Mouse (Mus musculus): ENCODE results near the gene Nebl.

Nebl gene

GRCm38 (mm10) chr2:17730957-17731830 is at the start of gene Nebl:
Gene Nebl (minus strand): TSS chr2:17731464.
- in situ Hi-C loops (cut with MboI; ENCODE audit: low pct_unique_long_range_greater_than_20kb in 1 of 2, low sequenced_read_pairs in 2 of 2, unreplicated experiment in 1 of 2) = no loop called here

GRCm38 (mm10) chr2:17770246-17770825 is 39.1 kb upstream of the Nebl start:
- in situ Hi-C loops (cut with MboI; ENCODE audit: low pct_unique_long_range_greater_than_20kb in 1 of 2, low sequenced_read_pairs in 2 of 2, unreplicated experiment in 1 of 2) = no loop called here

- in situ Hi-C loops (cut with MboI; ENCODE audit: low pct_unique_long_range_greater_than_20kb in 1 of 2, low sequenced_read_pairs in 2 of 2, unreplicated experiment in 1 of 2) = no loop called here
Observed at GRCm38 (mm10) chr2:17769242-17769755, 38.0 kb upstream of the Nebl start.

GRCm38 (mm10) chr2:17756271-17756670 is 25.0 kb upstream of the Nebl start:
- in situ Hi-C loops (cut with MboI; ENCODE audit: low pct_unique_long_range_greater_than_20kb in 1 of 2, low sequenced_read_pairs in 2 of 2, unreplicated experiment in 1 of 2) = no loop called here

GRCm38 (mm10) chr2:17742051-17742763 is 10.9 kb upstream of the Nebl start:
- in situ Hi-C loops (cut with MboI; ENCODE audit: low pct_unique_long_range_greater_than_20kb in 1 of 2, low sequenced_read_pairs in 2 of 2, unreplicated experiment in 1 of 2) = no loop called here

GRCm38 (mm10) chr2:17741555-17741954 is 10.3 kb upstream of the Nebl start:
- in situ Hi-C loops (cut with MboI; ENCODE audit: low pct_unique_long_range_greater_than_20kb in 1 of 2, low sequenced_read_pairs in 2 of 2, unreplicated experiment in 1 of 2) = no loop called here

GRCm38 (mm10) chr2:17740454-17740853 is 9.2 kb upstream of the Nebl start:
- in situ Hi-C loops (cut with MboI; ENCODE audit: low pct_unique_long_range_greater_than_20kb in 1 of 2, low sequenced_read_pairs in 2 of 2, unreplicated experiment in 1 of 2) = no loop called here

- in situ Hi-C loops (cut with MboI; ENCODE audit: low pct_unique_long_range_greater_than_20kb in 1 of 2, low sequenced_read_pairs in 2 of 2, unreplicated experiment in 1 of 2) = no loop called here
Observed at GRCm38 (mm10) chr2:17732210-17732609, 946 bp upstream of the Nebl start.

GRCm38 (mm10) chr2:17731831-17732200 is 552 bp upstream of the Nebl start:
- in situ Hi-C loops (cut with MboI; ENCODE audit: low pct_unique_long_range_greater_than_20kb in 1 of 2, low sequenced_read_pairs in 2 of 2, unreplicated experiment in 1 of 2) = no loop called here

- in situ Hi-C loops (cut with MboI; ENCODE audit: low pct_unique_long_range_greater_than_20kb in 1 of 2, low sequenced_read_pairs in 2 of 2, unreplicated experiment in 1 of 2) = no loop called here
Observed at GRCm38 (mm10) chr2:17730648-17730956, 662 bp downstream of the Nebl start.

- in situ Hi-C loops (cut with MboI; ENCODE audit: low pct_unique_long_range_greater_than_20kb in 1 of 2, low sequenced_read_pairs in 2 of 2, unreplicated experiment in 1 of 2) = no loop called here
Observed at GRCm38 (mm10) chr2:17729770-17730647, 1.3 kb downstream of the Nebl start.

GRCm38 (mm10) chr2:17724405-17724804 is 6.9 kb downstream of the Nebl start:
- in situ Hi-C loops (cut with MboI; ENCODE audit: low pct_unique_long_range_greater_than_20kb in 1 of 2, low sequenced_read_pairs in 2 of 2, unreplicated experiment in 1 of 2) = no loop called here

GRCm38 (mm10) chr2:17723268-17724019 is 7.8 kb downstream of the Nebl start:
- in situ Hi-C loops (cut with MboI; ENCODE audit: low pct_unique_long_range_greater_than_20kb in 1 of 2, low sequenced_read_pairs in 2 of 2, unreplicated experiment in 1 of 2) = no loop called here

GRCm38 (mm10) chr2:17721177-17721715 is 10.0 kb downstream of the Nebl start:
- in situ Hi-C loops (cut with MboI; ENCODE audit: low pct_unique_long_range_greater_than_20kb in 1 of 2, low sequenced_read_pairs in 2 of 2, unreplicated experiment in 1 of 2) = no loop called here

- in situ Hi-C loops (cut with MboI; ENCODE audit: low pct_unique_long_range_greater_than_20kb in 1 of 2, low sequenced_read_pairs in 2 of 2, unreplicated experiment in 1 of 2) = no loop called here
Observed at GRCm38 (mm10) chr2:17718281-17718680, 13.0 kb downstream of the Nebl start.

GRCm38 (mm10) chr2:17717200-17717599 is 14.1 kb downstream of the Nebl start:
- in situ Hi-C loops (cut with MboI; ENCODE audit: low pct_unique_long_range_greater_than_20kb in 1 of 2, low sequenced_read_pairs in 2 of 2, unreplicated experiment in 1 of 2) = no loop called here

- in situ Hi-C loops (cut with MboI; ENCODE audit: low pct_unique_long_range_greater_than_20kb in 1 of 2, low sequenced_read_pairs in 2 of 2, unreplicated experiment in 1 of 2) = no loop called here
Observed at GRCm38 (mm10) chr2:17715149-17715767, 16.0 kb downstream of the Nebl start.

All from mouse embryonic stem cell (cell line).